Mouse (Mus musculus) kidney, adult 8-10 months (tissue): ENCODE measurements at regions not wholly inside any gene's neighbourhood (a gene's known extent, or its start where the extent isn't known, plus 50 kb on each side); places are given as distances from the start of the nearest gene placed in this dataset.
A peak's percentile ranks its signal among the peaks of the same experiment; 100 is the strongest.

ENCODE experiments used
- DNase-seq, 2 experiments: peaks; one replicate each; pipeline ENCODE4 v3.0.0; 2022

DNA sequence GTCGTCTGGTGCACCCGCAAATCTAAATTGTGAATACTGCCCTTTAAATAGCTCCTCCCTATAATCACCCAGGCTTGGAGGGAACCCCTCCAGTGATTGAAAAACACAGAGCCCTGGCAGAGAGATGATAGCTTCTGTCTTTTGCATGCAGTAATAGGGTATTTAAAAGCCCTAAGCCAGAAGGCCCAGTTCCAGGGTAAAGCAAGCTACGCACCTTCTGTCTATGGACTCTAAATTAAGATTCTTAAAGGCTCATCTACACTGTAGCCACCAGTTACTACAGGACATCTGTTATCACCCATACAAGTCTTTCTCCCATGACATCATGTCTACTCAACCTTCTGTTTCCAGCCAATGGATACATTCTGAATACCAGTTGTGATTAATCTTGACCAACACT is 167.8 kb downstream of the Gm11361 start:
- DNase-seq: no peak

DNA sequence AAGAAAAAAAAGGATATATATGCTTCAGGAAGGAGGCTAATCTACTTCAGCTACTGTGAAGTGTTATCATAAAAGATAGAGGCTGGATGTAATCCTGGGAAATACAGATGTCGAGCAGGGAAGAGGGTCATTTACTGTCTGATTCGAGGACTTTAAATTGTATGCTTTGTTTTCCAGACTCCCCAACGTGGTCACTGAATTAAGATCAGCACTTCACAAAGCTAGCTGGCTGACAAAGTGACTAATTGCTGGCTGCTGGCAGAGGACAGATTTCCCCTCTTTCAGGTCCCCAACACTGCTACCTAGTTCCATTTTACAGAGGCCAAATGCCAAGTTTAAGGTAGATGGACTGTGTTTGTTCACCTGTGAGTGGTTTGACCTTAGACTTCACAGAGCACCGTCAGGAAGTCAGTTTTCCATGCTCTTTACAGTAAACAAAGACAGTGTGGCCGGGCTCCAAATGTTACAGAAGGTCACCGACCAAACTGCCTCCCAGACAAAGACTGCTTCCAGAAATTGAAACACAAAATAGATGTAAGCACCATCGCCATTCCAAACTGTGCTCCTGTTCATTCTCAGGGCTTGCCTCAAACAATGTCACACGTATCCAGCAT is 167.2 kb downstream of the Gm11361 start:
- no peak for DNase-seq

DNA sequence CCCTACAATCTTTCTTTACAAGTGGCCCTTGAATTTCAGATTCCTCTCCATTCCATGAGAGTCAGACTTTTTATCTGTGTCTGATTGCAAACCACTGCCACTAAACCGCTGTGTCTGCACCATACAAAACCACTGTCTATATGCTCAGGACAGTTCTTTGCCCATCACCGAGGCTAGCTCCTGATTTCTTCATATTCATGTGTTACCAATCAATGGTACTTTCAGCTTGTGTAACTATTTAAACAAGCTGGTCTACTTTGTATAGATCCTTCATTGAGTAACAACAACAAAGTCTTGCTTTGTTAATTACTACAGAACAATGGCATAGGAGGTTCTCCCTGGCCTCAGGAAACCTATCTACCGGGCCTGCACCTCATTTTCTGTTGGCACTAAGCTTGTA is 164.0 kb downstream of the Gm11361 start:
- no peak for DNase-seq

DNA sequence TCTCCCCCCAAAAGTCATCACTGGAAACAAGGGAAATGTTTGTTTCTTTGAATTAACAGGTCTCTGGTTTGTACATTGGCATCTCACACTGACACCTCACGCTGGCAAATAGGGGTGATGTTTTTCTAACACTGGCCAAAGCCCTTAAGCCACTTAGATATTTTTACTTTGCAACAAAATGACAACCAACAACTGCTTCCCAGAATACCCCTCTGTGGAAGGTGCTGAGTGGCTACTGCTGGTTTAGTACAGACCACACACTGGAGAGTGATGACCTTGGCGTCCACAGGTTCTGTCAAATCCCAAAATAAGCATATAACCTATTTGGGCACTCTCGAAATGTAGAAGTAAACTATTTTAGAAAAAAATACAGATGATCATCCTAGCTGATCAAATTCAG is 163.3 kb downstream of the Gm11361 start:
- DNase-seq: no peak

DNA sequence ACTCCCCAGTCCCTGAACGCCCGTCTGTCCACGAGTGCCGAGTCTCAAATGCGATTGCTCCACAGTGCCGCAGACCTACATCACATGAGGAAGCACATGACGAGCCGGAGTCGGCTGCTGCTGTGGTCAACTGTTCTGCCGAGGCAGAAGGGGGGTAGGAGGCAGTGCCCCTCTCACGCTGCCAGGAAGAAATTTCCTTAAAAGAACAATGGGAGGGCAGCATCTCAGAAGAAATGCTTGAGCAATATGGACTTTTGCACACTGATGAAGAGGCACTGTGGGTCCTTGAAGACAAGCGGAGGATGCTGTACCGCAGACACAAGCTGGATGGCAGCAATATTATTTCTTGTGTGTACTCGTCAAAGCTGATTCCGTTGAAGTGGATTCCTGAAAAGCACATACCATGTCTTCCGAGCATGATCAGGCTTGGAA is 162.6 kb downstream of the Gm11361 start:
- no peak for DNase-seq

DNA sequence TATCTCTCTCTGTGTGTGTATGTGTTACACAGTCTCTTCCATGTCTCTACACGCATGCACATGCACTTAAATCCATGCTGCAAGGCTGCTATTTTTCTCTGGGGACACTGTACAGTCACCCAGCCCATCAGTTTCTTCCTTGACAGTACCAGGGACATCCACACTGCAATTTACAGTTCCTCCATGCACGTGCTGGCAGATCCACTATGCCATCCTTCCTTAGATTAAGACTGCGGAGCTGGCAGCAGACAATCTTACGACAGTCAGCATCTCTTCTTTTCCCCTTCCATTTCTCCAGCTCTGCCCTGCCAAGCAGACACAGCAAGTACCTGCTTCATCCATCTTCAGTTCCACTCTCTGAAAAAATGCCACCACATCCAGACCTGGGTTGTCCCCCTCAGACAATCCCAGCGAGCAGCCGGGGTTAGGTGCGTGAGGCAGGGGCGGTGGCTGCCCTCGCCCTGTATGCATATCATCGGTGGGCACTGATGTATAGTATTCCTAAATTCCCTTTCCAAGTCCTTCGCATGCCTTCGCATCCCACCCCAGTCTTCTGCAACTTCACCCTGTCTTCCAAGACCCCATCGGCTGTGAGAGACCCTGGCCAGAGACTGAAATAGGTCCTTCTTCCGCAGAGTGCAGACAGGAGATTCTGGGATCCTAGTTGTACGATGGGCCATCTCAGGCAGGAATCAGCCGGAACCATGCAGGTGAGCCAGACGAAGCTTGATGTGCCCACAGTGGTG is 161.8 kb downstream of the Gm11361 start:
- DNase-seq: no peak

DNA sequence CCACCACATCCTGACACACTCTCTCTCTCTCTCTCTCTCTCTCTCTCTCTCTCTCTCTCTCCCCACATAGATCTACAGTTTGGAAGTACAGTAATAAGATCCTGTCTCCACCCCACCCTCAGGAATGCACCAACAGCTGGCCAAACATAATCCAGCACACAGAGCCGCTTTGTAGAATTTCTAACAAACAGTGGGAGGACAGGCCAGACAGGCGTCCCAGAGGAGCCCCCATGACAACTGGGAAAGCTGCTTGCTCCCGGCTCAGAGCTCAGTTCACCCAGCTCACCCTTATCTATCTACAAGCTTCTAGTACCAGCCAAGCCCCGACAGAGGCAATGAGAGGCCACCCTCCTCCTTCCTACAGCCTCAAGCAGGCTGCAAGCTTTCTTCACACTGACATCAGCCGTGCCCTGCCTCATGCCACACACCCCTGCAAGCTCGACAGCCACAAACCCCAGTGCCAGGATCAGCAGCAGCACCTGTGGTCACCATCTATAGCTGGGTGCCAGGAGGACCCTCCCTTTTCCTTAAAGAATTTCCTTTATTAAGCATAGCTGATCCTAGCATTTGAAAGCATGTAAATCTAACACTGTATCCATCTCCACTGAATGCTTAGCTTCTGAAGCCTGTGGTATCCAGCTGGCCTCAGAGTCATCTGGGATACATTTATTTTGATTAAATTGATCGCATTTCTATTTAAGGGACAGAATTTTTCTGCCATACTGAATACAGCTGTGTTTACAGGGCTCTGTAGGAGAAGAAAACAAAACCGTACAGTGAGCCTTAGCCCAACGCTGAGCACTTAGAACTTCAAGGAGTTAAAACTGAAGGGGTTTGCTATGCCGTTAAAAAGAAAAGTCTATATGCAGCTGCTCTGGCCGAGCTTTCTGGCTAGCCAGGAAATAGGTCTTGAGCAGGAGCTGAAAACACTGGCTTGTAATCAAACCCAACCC is 160.9 kb downstream of the Gm11361 start:
- no peak for DNase-seq

DNA sequence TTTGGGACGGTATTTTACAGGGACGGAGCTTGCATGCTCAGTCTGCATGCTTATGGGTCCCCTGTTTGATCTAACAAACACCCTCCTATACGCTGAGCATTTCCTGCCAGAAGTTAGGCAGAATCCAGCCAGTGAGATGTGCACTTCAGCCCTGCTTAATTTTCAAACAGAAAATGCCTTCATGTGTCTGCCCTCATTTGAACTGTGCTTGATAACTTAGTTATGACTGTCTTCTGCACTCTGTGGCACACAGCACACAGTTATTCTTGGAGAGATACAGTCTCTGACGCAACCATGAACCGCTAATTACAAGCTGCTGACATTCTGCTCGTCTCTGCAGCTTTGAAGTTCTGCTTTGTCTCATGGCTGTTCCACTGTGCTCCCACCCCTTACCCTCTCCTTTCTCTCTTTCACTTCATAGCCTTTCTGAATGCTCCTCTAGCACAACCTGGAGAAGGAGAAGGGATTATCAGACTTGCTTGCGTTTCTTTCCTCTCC is 160.2 kb downstream of the Gm11361 start:
- no peak for DNase-seq

DNA sequence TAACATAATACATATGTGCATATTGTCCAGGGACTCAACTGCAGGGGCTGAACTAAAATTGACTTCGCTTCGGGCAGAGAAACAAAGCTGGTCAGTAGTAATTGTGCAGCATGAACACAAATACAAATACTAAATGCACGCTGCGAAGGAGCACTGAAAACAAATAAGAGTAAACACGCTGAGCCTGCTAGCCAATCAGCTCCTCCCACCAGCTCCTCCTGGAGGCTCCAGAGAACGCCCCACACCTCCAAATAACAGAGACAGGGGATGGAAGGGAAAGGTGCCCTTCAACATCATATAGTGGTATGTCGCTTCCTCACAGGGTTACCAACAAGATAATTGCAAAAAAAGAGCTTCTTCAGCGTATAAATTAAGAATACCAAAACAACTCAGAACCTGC is 159.6 kb downstream of the Gm11361 start:
- DNase-seq: no peak

DNA sequence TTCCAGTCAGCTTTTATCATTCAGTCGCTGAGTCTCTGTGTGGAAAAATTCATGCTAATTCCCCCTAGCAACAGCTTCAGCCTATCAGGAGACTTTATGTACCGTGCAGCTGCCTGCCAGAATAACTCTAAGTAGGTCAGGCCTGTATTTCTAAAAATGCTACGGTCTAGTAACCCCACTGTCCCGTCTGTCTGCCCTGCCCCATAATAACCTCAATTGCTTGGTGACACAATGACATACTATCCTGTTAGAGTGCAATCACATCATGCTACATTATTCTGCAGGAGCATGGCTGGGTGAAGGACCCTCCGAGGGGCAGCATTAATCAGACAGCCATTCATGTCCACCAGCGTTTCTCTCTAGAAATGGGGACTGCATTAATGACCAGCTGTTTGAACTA is 158.9 kb downstream of the Gm11361 start:
- peak; percentile 24 to 41 for DNase-seq

DNA sequence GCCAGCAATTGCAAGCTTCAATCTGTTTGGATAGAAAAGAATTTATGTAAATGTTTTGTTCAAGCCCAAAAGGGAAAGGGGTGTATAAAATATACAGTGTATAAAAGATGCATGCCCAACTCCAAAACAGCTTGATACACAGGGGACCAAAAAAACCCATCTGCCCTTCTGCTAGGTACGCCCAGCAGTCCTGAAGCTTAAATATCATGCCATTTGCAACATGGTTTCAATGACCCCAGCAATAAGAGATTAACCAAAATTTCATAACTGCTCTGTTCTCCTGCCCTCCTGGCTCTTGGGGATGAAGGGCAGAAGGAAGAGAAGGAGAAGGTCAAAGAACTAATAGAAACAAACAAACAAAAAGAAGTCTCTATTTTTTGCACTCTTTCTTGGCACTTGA is 158.4 kb downstream of the Gm11361 start:
- no peak for DNase-seq

DNA sequence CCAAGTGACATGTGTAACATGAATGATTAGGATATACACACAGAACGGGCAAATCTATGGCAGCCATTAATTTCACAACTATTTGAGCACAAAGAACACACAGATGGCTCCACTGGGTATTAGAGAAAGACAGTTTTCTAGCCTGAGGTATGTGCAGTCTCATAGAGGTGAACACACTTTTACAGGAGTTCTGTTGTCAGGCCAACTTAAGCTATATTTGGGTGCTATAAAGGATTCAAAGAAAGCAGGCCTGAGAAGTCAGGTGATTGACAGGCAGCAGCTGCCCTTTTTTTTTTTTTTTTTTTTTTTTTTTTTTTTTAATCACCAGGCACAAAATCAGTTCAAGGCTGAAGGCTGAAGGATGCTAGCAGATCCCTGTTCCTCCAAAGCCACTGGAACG is 153.0 kb downstream of the Gm11361 start:
- no peak for DNase-seq

DNA sequence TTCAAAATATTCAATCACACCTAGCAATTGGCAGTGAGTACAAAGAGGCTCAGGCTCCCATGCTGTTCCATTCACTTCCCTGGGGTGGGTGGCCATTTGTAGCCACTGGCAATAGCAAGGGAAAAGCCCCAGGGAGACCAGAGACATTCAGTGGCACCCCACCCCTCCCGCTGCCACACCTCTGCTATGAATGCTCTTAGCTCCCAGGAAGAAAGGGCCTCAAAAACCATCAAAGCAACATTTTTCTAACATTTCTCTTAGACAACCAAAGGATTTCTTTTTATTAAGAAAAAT is 152.2 kb downstream of the Gm11361 start:
- DNase-seq: no peak

DNA sequence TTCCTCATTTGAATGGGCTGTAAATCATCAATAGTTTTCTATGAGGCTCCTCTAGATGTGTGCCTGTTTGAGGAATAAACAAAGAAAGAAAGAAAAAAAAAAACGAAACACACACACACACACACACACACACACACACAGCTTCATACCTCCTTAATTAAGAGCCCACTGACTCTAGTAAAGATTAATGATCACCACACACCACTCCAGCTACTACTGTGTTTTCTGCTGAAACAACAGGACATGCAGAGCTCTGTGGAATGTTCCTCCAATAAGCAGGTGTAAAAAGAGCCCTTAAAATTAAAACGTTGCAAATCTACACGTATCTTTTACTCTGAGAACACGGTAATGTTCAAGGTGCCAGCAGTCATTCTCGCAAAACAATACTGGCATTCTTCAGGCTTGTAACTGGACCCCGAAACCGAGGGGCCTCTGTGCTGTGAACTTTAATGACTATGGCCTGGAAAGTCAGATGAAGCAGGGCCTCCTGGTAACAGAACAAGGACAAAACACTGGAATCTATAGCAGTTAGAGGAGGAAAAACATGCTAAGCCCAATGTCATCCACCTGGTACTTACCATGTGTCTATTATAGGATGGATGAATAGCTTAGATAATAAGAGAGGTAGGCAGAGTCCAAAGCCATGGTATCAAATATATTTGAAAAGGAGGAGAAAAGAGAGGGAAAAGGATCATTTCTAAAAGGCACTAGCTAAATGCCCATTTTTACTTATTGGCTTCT is 151.7 kb downstream of the Gm11361 start:
- no peak for DNase-seq

DNA sequence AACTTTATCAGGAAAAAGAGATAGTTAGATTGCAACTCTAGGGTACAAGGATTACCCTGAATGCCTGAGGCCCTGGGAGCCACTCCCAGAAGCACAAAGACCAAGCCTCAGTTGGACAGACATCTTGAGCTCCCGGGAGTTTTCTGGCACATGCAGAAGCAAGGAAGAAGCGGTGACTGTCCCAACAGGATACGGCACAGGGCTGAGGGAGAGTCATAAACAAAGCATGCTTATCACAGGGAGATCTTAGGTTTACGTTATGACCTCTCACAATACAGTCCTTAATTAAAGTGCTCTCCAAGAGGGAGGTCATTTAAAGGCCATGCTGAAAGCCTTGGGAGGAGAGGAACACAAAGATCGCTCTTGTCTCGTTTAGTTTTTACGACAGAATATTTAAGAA is 143.1 kb downstream of the Gm11361 start:
- DNase-seq: no peak
